Mouse (Mus musculus): Measurements from ENCODE around the gene Mrpl45. TPM values are rescaled to one million over a fixed set of nuclear protein-coding genes. Genes with fewer than 3 reads are reported as not detected.

The Mrpl45 gene
- polyA plus RNA-seq, 1 experiment from 2014 or later: 33.4 TPM

DNA sequence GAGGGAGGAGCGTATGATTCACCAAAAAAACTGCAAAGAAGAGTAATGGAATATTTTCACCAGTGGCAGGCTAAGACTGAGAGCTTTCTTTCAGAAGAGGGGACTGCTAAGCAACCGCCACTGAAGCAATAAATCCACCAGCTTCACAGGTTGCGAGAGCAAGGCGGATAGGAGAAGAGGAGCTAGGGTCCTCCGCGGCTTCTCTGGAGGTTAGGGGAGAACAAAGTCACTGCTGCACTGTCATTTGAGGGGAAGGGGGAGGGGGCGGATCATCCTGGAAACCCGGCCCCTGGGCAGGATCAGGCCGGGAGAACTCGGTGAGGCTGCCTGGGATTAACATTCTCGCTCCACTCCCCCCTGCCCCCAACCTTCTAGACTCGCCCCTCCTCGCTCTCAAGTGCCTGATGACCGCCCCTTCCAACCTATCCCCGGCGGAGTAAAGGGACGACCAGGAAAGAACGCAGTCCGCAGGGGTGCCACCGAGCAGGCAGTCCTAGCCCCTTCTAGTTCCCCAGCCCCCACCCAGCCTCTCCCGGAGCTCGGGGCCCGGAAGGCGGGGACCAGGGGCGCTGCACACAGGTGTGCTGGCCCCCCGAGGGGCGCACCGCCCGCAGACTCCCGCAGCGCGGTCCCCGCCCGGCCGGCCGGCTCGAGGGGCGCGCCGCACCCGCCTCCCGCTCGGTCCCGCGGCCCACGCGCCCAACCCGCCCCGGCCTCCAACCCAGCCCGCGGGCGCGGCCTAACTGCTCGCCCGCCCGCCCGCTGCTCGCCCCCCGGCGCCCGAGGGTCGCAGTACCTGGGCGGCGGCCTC is 35.9 kb upstream of the Mrpl45 start:
- H3K27ac ChIP-seq: peak overlapping the region; percentile 90
- H3K36me3 ChIP-seq: no peaks in the 10 kb centered on the region
- H3K9ac ChIP-seq: peak overlapping the region; percentile 97
- ATAC-seq (ENCODE audit: low read depth) (peak; percentile 72), DNase-seq (peak; percentile 33)
- H3K4me1 ChIP-seq (replicated peaks): peaks cover 38% of the 10 kb centered on the region
- no peaks in the 10 kb centered on the region; the same call in 1 of the 2 replicates for H3K27me3 ChIP-seq
- WGBS (ENCODE audit: insufficient replicate concordance): under 1% methylated on average over 64 of the region's 64 CpGs
- peak overlapping the region; percentile 97 for H3K4me2 ChIP-seq
- H3K9me3 ChIP-seq (replicated peaks): no peaks in the 10 kb centered on the region
- H3K4me3 ChIP-seq (replicated peaks): peak overlapping the region; percentile 95

DNA sequence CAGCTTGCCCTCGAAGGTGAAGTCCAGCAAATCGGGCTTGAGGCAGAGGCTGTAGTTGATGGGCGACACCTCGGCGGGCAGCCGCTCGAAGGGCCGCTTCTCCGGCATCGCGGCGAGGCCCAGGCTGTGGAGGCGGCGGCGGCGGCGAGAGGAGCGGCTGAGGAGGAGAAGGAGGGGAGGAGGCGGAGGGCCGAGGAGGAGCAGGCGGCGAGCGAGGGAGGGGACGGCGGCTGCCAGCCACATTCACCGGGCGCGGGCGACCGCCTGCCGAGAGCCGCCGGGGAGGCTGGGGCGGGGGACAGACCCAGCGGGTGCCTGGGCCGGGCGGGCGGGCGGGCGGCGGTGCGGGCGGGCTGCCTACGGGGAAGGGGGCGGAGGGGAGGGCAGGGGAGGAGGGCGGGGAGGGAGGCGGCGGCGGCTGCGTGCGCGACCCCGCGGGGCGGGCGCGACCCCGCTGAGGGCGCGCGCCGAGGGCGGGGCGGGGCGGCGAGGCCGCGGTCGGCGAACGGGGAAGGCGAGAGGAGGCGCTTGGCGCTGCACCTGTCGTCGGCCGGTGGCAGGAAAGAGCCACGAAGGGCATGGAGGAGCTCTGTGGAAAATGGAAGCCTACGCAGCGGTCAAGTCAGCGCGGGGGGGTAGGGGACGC is 35.2 kb upstream of the Mrpl45 start, which contains the start of gene Npepps:
TSS of gene Npepps (minus strand) at position 423 of the 646 bp plus-strand sequence.
- H3K4me1 ChIP-seq (replicated peaks): peaks cover 38% of the 10 kb centered on the region
- H3K4me3 ChIP-seq (replicated peaks): peak within 1 kb of the TSS; percentile 95
- peak within 1 kb of the TSS; percentile 97 for H3K9ac ChIP-seq
- WGBS (ENCODE audit: insufficient replicate concordance): under 1% methylated on average over 67 of the region's 83 CpGs
- H3K27ac ChIP-seq: peak within 1 kb of the TSS; percentile 90
- ATAC-seq (ENCODE audit: low read depth) (peak; percentile 84), DNase-seq (peak; percentile 69)
- H3K9me3 ChIP-seq (replicated peaks): no peaks in the 10 kb centered on the region
- H3K27me3 ChIP-seq: no peaks in the 10 kb centered on the region; the same call in 1 of the 2 replicates
- no peaks in the 10 kb centered on the region for H3K36me3 ChIP-seq
- peak within 1 kb of the TSS; percentile 97 for H3K4me2 ChIP-seq

DNA sequence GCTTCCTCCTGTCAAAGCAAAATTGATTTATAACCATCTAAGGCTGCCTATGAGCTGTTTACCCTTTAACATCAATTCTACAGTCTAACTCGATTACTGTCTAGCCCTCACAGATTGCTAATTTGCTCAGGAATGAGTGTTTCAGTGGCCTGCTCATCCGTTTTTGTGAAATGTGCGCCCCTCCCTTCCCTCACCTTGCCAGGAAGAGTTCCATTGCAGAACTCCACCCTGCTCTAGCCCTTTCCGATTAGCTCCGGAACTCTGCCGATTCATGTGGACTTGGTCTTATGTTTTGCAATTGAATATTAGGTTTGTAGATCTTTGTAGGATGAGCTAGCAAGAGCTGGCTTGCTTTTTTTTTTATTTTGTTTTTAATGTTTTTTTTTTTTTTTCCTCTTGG is 33.3 kb upstream of the Mrpl45 start:
- H3K9me3 ChIP-seq (replicated peaks): no peaks in the 10 kb centered on the region
- peaks cover 30% of the 10 kb centered on the region for H3K4me1 ChIP-seq (replicated peaks)
- WGBS (ENCODE audit: insufficient replicate concordance): 84% methylated on average over 6 of the region's 6 CpGs
- no peaks in the 10 kb centered on the region; the same call in 1 of the 2 replicates for H3K27me3 ChIP-seq
- no peaks in the 10 kb centered on the region for H3K36me3 ChIP-seq
- H3K4me2 ChIP-seq: no peak overlapping the region
- H3K9ac ChIP-seq: no peak overlapping the region
- DNase-seq (no peak), ATAC-seq (ENCODE audit: low read depth) (no peak)
- H3K27ac ChIP-seq: no peak overlapping the region
- H3K4me3 ChIP-seq (replicated peaks): no peak overlapping the region

DNA sequence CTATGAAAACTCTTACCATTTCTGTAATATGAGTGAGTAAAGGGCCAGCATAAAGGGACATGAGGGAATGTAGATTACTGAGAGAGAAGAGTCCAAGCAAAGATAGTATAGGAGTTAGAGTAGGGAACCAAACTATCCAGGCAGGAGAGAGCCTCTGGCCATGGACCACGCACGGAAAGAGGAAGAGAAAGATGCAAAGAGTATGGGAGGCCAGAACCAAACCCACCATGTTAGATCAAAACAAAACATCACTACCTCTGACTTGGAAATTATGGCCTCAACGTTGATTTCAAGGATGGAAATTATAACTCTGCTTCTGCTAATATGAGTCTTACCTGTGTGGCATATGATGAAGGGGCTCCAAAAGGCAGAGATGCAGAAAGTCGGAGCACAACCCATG is 30.7 kb upstream of the Mrpl45 start:
- Histone ChIP-seq H3K4me2 (no peak overlapping the region), H3K4me1 (replicated peaks) (peaks cover 7% of the 10 kb centered on the region), H3K4me3 (replicated peaks) (no peak overlapping the region), H3K9ac (no peak overlapping the region), H3K27me3 (no peaks in the 10 kb centered on the region; the same call in 1 of the 2 replicates), H3K27ac (no peak overlapping the region), H3K36me3 (no peaks in the 10 kb centered on the region), H3K9me3 (replicated peaks) (no peaks in the 10 kb centered on the region)
- DNase-seq (no peak), ATAC-seq (ENCODE audit: low read depth) (no peak)
- WGBS (ENCODE audit: insufficient replicate concordance): 57% methylated on average over 4 of the region's 4 CpGs

DNA sequence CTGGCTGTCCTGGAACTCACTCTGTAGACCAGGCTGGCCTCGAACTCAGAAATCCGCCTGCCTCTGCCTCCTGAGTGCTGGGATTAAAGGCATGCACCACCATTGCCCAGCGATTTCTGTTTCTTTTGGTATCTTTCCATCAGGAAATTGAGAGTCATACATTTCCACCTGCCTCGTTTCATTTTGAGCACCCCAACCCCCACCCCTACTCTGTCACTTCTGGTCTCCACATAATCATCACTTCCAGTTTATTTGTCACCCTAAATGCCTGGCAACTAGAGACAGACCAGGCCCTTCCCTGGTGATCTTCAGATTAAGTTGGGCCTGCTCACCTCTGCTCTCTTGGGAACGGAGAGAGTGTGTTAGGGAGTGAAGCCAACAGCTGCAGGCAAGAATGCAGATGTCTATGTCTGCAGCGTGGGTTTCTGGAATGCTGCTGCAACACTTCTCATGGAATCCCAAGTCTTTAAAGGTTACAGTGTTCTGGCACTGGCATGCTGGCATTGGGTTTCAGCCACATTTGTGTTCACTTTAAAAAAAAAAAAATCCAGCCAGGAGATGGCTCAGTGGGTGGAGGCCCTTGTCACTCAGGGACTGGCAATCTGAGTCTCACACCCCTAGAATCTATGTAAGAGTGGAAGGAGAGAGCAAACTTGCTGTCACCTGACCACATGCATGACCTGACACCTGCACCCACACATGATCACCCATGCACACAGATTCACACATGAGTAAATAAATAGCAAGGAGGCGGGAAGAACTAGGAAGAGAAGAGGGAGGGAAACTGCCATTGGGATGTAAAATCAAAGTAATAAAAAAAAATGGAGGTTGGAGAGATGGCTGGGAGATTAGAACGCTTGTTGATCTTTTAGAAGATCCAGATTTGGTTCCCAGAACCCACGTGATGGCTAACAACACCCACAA is 29.4 kb upstream of the Mrpl45 start:
- DNase-seq: no peak
- Histone ChIP-seq H3K36me3 (no peaks in the 10 kb centered on the region), H3K4me2 (no peak overlapping the region), H3K9ac (no peak overlapping the region), H3K4me3 (replicated peaks) (no peak overlapping the region), H3K9me3 (replicated peaks) (no peaks in the 10 kb centered on the region), H3K27me3 (no peaks in the 10 kb centered on the region; the same call in 1 of the 2 replicates), H3K27ac (no peak overlapping the region), H3K4me1 (replicated peaks) (peaks cover under 1% of the 10 kb centered on the region)
- 53% methylated on average over 9 of the region's 9 CpGs for WGBS (ENCODE audit: insufficient replicate concordance)
- ATAC-seq (ENCODE audit: low read depth): no peak

DNA sequence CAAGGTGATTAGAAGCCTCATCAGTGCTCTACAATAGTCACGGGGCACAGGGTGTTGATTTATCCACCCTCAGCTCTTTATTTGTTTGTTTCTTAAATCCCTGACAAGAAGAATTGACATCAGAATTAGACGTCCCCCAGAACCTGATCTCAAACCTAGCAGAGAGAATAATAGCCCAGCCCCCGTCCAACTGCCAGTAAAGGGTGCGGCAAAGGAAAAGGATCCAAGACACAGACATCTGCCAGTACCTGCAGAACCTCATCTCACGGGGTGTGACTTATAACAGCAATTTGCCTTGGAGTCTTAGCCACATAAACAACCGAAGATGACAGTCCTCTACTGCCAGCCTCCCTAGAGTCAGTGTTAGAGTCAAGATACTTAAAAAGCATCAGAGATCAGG is 28.5 kb upstream of the Mrpl45 start:
- no peak for ATAC-seq (ENCODE audit: low read depth)
- no peak for DNase-seq
- H3K9me3 ChIP-seq (replicated peaks): no peaks in the 10 kb centered on the region
- no peaks in the 10 kb centered on the region; the same call in 1 of the 2 replicates for H3K27me3 ChIP-seq
- no peaks in the 10 kb centered on the region for H3K36me3 ChIP-seq
- no peaks in the 10 kb centered on the region for H3K4me1 ChIP-seq (replicated peaks)
- H3K27ac ChIP-seq: no peak overlapping the region
- H3K4me2 ChIP-seq: no peak overlapping the region
- no peak overlapping the region for H3K4me3 ChIP-seq (replicated peaks)
- no peak overlapping the region for H3K9ac ChIP-seq
- WGBS (ENCODE audit: insufficient replicate concordance): 50% methylated on average over 6 of the region's 6 CpGs

DNA sequence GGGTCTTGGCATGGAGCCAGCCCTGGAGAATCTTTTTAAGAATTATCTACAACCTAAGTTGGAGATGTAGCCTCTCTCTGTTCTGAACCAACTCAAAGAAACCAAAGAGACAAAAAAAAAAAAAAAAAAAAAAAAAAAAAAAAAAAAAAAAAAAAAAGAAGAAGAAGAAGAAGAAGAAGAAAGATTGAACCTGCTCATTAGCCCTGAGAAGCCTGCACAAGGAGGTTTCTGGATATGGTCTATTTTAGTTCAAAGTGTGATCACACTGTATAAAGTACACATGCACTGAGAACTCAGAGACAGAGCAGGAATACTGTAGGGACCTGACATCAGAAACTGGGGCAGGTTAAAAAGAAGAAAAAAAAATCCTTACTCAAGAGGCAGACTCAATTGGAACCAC is 27.9 kb upstream of the Mrpl45 start:
- no peaks in the 10 kb centered on the region for H3K36me3 ChIP-seq
- H3K4me3 ChIP-seq (replicated peaks): no peak overlapping the region
- H3K9ac ChIP-seq: no peak overlapping the region
- H3K9me3 ChIP-seq (replicated peaks): no peaks in the 10 kb centered on the region
- ATAC-seq (ENCODE audit: low read depth) (no peak), DNase-seq (no peak)
- no peaks in the 10 kb centered on the region for H3K4me1 ChIP-seq (replicated peaks)
- H3K27me3 ChIP-seq: no peaks in the 10 kb centered on the region; the same call in 1 of the 2 replicates
- no peak overlapping the region for H3K4me2 ChIP-seq
- H3K27ac ChIP-seq: no peak overlapping the region

DNA sequence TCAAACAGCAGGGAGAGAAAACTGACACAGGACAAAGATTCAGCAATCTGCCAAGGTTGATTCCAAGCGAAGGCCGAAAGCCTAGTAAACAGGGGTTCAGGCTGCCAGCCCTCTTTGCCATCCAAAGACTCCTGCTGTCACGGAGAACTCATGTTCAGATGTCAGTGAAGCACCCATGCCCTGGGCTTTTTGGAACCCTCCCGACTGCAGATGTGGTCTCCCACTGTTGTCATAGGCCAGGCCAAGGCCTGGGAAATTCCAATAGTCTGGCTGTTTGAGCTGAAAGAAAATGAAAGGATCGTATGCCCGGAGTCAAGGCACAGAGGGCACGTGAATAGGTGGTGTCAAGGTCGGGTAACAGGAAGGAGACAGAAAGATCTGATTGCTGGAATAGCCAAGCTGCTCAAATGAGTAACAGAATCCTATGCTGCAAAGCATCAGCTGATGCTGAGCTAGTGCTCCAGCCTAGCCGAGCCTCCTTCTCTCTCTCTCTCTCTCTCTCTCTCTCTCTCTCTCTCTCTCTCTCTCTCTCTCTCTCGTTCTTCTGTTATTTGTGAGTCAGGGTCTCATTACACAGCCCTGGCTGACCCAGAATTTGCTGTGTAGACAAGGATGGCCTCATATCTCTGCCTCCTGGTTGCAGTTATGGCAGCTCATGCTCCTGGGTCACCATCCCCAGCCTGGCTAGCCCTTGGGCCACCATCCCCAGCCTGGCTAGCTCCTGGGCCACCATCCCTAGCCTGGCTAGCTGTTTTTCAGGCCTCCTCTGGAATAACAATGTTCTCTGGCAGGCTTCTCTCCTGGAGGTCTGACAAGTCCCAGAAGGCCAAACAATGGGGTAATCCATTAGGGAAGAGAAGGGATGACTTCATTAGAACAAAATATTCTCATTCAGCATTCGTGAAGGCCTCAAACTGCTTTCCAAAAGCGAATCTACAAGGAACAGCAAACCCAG is 26.0 kb upstream of the Mrpl45 start:
- Histone ChIP-seq H3K4me1 (replicated peaks) (no peaks in the 10 kb centered on the region), H3K9me3 (replicated peaks) (no peaks in the 10 kb centered on the region), H3K27me3 (no peaks in the 10 kb centered on the region; the same call in 1 of the 2 replicates), H3K36me3 (no peaks in the 10 kb centered on the region), H3K27ac (no peak overlapping the region), H3K4me2 (no peak overlapping the region), H3K4me3 (replicated peaks) (no peak overlapping the region), H3K9ac (no peak overlapping the region)
- WGBS (ENCODE audit: insufficient replicate concordance): 51% methylated on average over 12 of the region's 12 CpGs
- ATAC-seq (ENCODE audit: low read depth): no peak
- no peak for DNase-seq

DNA sequence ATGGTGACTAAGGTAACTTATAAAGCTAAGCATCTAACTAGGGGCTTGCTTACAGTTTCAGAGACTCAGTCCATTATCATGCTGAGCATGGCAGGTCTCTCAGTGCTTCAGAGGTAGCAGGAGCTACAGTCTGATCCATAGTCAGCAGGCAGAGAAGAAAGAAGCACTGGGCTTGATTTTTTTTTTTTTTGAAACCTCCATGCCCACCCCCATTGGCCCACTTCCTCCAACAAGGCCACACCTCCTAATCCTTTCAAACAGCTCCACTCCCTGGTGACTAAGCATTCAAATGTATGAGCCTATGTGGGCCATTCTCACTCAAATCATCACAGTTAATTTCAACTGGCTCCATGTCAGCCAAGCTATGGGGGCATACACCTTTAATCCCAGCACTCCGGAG is 22.8 kb upstream of the Mrpl45 start:
- Histone ChIP-seq H3K4me2 (no peak overlapping the region), H3K27ac (no peak overlapping the region), H3K4me3 (replicated peaks) (no peak overlapping the region), H3K27me3 (no peaks in the 10 kb centered on the region), H3K4me1 (replicated peaks) (peaks cover 8% of the 10 kb centered on the region), H3K9me3 (replicated peaks) (no peaks in the 10 kb centered on the region), H3K9ac (no peak overlapping the region), H3K36me3 (no peaks in the 10 kb centered on the region)
- DNase-seq (no peak), ATAC-seq (ENCODE audit: low read depth) (no peak)
- 82% methylated on average over 1 of the region's 1 CpGs for WGBS (ENCODE audit: insufficient replicate concordance)

DNA sequence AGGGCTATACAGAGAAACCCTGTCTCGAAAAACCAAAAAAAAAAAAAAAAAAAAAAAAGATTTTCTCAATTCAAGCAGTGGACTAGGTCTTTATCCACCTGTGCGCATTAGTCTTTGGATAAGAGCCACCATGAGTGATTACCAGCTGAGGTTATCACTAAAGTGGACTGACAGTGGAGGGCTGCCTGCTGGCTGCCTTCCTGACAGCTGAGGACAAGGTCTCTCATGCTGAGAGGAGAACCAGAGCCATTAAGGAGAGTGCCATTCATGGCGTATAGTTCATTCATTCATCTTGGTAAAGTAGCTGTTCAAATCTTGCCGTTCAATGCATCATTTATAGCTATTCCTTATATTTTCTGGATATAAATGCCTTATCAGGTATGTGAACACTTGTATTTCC is 19.0 kb upstream of the Mrpl45 start:
- ATAC-seq (ENCODE audit: low read depth) (no peak), DNase-seq (no peak)
- no peaks in the 10 kb centered on the region for H3K27me3 ChIP-seq
- H3K9ac ChIP-seq: no peak overlapping the region
- no peak overlapping the region for H3K27ac ChIP-seq
- H3K4me2 ChIP-seq: no peak overlapping the region
- H3K36me3 ChIP-seq: no peaks in the 10 kb centered on the region
- H3K9me3 ChIP-seq (replicated peaks): no peaks in the 10 kb centered on the region
- peaks cover 8% of the 10 kb centered on the region for H3K4me1 ChIP-seq (replicated peaks)
- 79% methylated on average over 3 of the region's 4 CpGs for WGBS (ENCODE audit: insufficient replicate concordance)
- no peak overlapping the region for H3K4me3 ChIP-seq (replicated peaks)
